Mouse (Mus musculus): ENCODE results near the gene Selenbp2. TPM values are rescaled to one million over a fixed set of nuclear protein-coding genes. Genes with fewer than 3 reads are reported as not detected.
"Not testable (repeated sequence)": the region's sequence is repeated elsewhere in the genome, so short reads cannot be mapped to it uniquely, and the experiment has no call there.

Selenbp2 gene
- polyA plus RNA-seq (2012; ENCODE audit: insufficient read depth, low replicate concordance) = 0.23 TPM in 1 of 2 replicates, not detected in the other

DNA sequence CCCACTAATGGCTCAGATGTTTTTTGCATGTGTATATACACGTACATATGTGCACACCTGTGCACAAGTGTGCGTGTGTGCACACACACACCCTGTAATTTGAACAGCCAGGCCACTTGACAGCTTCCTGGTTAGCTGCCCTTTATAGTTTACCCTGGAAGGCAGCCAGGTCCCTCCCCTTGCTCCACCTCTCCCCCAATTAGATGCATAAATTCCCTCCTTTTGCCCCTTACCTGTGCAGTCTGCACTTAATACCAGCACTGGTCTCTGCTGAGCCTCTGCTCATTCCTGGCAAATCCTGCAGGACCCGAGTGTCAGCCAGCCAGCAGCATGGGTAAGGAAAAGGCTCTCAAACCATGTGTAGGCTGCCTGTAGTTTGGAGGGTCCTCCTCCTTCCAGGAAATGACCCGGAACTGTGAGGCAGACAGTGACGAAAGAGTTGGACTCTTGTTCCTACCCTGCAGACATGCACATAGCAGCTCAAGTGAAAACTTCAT lies at the start of gene Selenbp2:
Gene Selenbp2, plus strand, starts transcription at position 228 of the 497 bp plus-strand sequence.
- H3K4me3 ChIP-seq (replicated peaks) = no peak within 1 kb of the TSS

DNA sequence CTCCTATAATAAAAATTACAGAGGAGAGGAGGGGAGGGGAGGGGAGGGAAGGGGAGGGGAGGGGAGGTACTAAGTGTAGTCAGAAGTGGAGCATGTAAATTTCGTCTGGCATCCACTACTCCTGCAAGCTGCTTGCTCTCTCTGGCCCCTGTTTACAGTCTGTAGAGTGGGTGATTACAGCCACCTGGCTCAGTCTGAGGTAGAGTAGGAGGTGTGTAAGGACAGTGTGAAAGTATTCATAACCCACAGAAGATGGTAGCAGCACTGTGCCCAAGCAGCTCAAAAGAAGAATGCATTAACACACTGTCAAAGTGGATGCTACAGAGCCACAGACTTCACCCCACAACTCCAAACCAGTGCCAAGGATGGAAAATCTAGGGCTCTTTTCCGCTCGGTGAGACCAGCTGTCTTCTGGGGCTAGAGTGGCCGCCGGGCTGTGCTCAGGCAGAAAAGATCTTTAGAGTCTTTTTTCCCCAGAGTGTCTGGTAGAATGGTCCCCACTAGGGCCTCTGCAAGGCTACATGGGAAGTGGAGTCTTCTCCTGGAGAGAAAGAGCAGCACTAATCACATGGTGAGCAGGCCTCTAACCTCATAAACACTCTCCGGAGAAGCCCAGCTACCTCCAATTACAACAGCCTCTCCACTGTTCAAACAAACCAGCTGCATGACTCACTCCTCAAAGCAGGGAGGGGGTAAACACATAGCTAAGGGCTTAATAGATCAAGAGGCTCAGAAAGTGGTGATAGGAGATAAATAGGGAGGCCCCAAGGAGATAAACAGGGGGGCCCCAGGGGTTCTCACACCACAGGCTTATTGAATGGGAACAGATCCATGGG lies 44.4 kb upstream of the Selenbp2 start:
- H3K36me3 ChIP-seq (replicated peaks; ENCODE audit: low read length) = no peaks in the 10 kb centered on the region
- no peak overlapping the region for H3K4me3 ChIP-seq (replicated peaks)
- H3K9me3 ChIP-seq = no peaks in the 10 kb centered on the region
- H3K27me3 ChIP-seq (replicated peaks) = no peaks in the 10 kb centered on the region
- no peak for TF ChIP-seq FLI1 (IDR thresholded peaks at IDR 0.05; ENCODE audit: low read length)
- no peak for TF ChIP-seq GATA1 (IDR thresholded peaks at IDR 0.05; ENCODE audit: borderline replicate concordance, low read length)
- H3K4me1 ChIP-seq = peaks cover 36% of the 10 kb centered on the region

More for the DNA sequence above, at the start of gene Selenbp2:
- H3K4me1 ChIP-seq = peaks cover 12% of the 10 kb centered on the region
- TF ChIP-seq GATA1 (IDR thresholded peaks at IDR 0.05; ENCODE audit: borderline replicate concordance, low read length) = no peak
- no peak for TF ChIP-seq FLI1 (IDR thresholded peaks at IDR 0.05; ENCODE audit: low read length)
- H3K36me3 ChIP-seq (replicated peaks; ENCODE audit: low read length) = no peaks in the 10 kb centered on the region
- peaks cover 2% of the 10 kb centered on the region for H3K27me3 ChIP-seq (replicated peaks)
- no peaks in the 10 kb centered on the region for H3K9me3 ChIP-seq

GRCm38 (mm10) chr3:94650409-94650808 lies 42.9 kb upstream of the Selenbp2 start:
- no peaks in the 10 kb centered on the region for H3K27me3 ChIP-seq (replicated peaks)
- no peaks in the 10 kb centered on the region for H3K9me3 ChIP-seq
- TF ChIP-seq FLI1 (IDR thresholded peaks at IDR 0.05; ENCODE audit: low read length) (no peak), GATA1 (IDR thresholded peaks at IDR 0.05; ENCODE audit: borderline replicate concordance, low read length) (no peak)
- H3K4me1 ChIP-seq = peaks cover 38% of the 10 kb centered on the region
- H3K36me3 ChIP-seq (replicated peaks; ENCODE audit: low read length) = no peaks in the 10 kb centered on the region
- no peak overlapping the region for H3K4me3 ChIP-seq (replicated peaks)

GRCm38 (mm10) chr3:94653967-94654366 lies 39.4 kb upstream of the Selenbp2 start:
- not testable (repeated sequence) for H3K36me3 ChIP-seq (replicated peaks; ENCODE audit: low read length); H3K4me3 ChIP-seq (replicated peaks); H3K9me3 ChIP-seq; H3K27me3 ChIP-seq (replicated peaks)
- H3K4me1 ChIP-seq = peaks cover 39% of the 10 kb centered on the region

GRCm38 (mm10) chr3:94657852-94658739 lies 35.3 kb upstream of the Selenbp2 start:
- H3K4me1 ChIP-seq = peaks cover 22% of the 10 kb centered on the region
- peak overlapping the region; percentile 90 for H3K4me3 ChIP-seq (replicated peaks)
- H3K9me3 ChIP-seq; H3K36me3 ChIP-seq (replicated peaks; ENCODE audit: low read length); H3K27me3 ChIP-seq (replicated peaks): not testable (repeated sequence)

- H3K36me3 ChIP-seq (replicated peaks; ENCODE audit: low read length); H3K27me3 ChIP-seq (replicated peaks); H3K9me3 ChIP-seq: not testable (repeated sequence)
- Histone ChIP-seq H3K4me1 (peaks cover 19% of the 10 kb centered on the region), H3K4me3 (replicated peaks) (peak within 1 kb of the TSS; percentile 90)
These were observed 34.6 kb upstream of the Selenbp2 start, which contains the start of gene Tuft1 for GRCm38 (mm10) chr3:94658740-94659095. TSS of gene Tuft1 (minus strand) at chr3:94658872.

GRCm38 (mm10) chr3:94659142-94659748 lies 34.1 kb upstream of the Selenbp2 start:
- H3K36me3 ChIP-seq (replicated peaks; ENCODE audit: low read length); H3K27me3 ChIP-seq (replicated peaks); H3K9me3 ChIP-seq: not testable (repeated sequence)
- Histone ChIP-seq H3K4me1 (peaks cover 19% of the 10 kb centered on the region), H3K4me3 (replicated peaks) (peak overlapping the region; percentile 84)

GRCm38 (mm10) chr3:94660841-94661240 lies 32.5 kb upstream of the Selenbp2 start:
- H3K4me1 ChIP-seq = peaks cover 17% of the 10 kb centered on the region
- H3K4me3 ChIP-seq (replicated peaks); H3K27me3 ChIP-seq (replicated peaks); H3K36me3 ChIP-seq (replicated peaks; ENCODE audit: low read length); H3K9me3 ChIP-seq: not testable (repeated sequence)

DNA sequence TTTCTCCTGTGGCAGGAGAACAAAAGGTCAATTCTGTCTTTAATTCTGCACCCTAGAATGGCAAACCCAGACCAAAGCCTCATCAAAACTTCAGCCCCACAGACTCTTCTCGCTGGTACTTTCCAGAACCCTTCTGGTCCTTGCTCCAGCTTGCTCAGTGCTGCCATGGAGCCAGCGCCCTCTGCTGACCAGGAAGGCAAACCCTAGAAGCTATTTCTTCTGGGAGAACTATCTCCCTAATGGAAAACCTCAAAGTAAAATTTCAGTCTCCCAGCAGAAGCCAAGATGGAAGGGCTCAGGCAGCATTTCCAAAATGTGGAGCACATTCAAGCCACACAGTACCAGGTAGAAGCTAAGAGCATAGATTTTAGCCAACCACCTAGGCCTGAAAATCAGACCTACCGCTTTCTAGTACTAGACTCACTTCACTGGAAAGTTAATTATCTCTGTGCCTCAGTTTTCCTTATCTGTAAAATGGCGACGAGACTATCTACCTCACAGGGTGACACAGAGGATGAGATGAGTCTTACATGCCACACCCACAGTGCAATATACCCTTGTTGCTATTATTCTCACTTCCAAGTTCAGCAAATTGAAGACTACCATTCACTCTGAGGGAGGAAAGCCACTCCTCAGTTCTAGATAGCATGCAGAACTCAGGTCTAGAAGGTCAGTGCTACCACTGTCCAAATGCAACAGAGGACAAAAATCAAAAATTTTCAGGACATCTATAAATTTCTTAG lies 28.1 kb upstream of the Selenbp2 start:
- H3K36me3 ChIP-seq (replicated peaks; ENCODE audit: low read length); H3K4me1 ChIP-seq; H3K27me3 ChIP-seq (replicated peaks); H3K4me3 ChIP-seq (replicated peaks); H3K9me3 ChIP-seq: not testable (repeated sequence)

DNA sequence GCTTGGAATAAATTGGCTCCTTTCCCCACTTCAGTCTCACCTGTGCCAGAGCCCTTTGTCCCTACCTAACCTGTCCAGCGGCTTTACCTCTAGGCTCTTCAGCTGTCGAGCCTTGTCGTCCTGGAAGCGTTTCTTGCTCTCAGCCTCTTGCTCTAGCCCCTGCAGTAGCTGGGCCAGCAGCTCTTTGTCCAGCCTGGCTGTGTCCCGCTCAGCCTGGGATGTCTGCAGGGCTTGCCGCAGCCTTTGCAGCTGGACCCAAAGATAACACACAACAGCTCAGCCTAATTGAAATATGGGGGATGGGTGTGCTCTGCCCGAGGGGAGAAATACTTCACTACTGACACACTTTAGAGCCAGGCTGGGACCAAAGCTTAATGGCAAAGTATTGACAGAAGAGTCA lies 27.5 kb upstream of the Selenbp2 start:
- not testable (repeated sequence) for H3K36me3 ChIP-seq (replicated peaks; ENCODE audit: low read length); H3K27me3 ChIP-seq (replicated peaks); H3K9me3 ChIP-seq; H3K4me3 ChIP-seq (replicated peaks); H3K4me1 ChIP-seq

DNA sequence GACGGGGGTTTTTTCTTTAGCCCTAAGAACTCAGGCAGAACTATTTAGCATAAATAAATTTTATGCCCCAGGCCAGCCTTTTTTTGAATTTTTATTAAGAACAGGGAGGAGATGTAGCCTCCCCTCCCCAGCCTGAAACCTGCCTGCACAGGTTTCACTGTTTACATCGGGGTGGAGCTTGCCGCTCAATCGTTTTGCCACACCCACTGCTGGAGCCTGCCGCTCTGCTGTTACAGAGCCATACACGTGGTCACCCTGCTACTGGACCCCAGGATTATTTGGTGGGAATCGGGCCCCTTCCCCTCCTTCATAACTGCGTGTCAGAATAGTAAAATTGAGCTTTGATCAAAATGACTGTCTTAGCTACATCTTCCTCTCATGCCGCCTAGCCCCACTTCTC lies 18.3 kb upstream of the Selenbp2 start:
- H3K36me3 ChIP-seq (replicated peaks; ENCODE audit: low read length); H3K4me3 ChIP-seq (replicated peaks); H3K4me1 ChIP-seq; H3K9me3 ChIP-seq; H3K27me3 ChIP-seq (replicated peaks): not testable (repeated sequence)

Data from megakaryocyte, embryonic 14.5 days (primary cell).